Mouse (Mus musculus) kidney, embryonic 16.5 days (tissue): ENCODE data around the gene Slc7a7. TPM values are rescaled to one million over a fixed set of nuclear protein-coding genes. Genes with fewer than 3 reads are reported as not detected.

Source experiments
- ATAC-seq: fragments of 200-750 bp; cut with Nextera tagmentation; 2 replicates; pipeline ENCODE4 v1.8.0; 2017; ENCODE audit warnings: moderate TSS enrichment; ENCODE audit not compliant: low FRiP score, low TSS enrichment
- H3K27ac ChIP-seq: fragments of 300-500 bp; sonication (generic); 2 replicates; pipeline ENCODE4 v1.5.1; 2014; ENCODE audit warnings: low read length
- H3K27me3 ChIP-seq: fragments of 300-500 bp; sonication (generic); 2 replicates; pipeline ENCODE4 v1.6.1; 2014; ENCODE audit warnings: low read length, control low read depth, mixed read lengths; ENCODE audit not compliant: insufficient read depth
- H3K36me3 ChIP-seq: fragments of 300-500 bp; sonication (generic); 2 replicates; pipeline ENCODE4 v1.6.1; 2014; ENCODE audit warnings: low read length, control low read depth, mixed read lengths; ENCODE audit not compliant: insufficient read depth
- H3K4me1 ChIP-seq: fragments of 300-500 bp; sonication (generic); 2 replicates; pipeline ENCODE4 v1.6.1; 2014; ENCODE audit warnings: low read length, control low read depth, mixed read lengths; ENCODE audit not compliant: insufficient read depth
- H3K4me2 ChIP-seq: fragments of 300-500 bp; sonication (generic); replicated peaks from 2 replicates; pipeline ENCODE4 v1.6.1; 2014; ENCODE audit warnings: low read depth, low read length
- H3K4me3 ChIP-seq: fragments of 300-500 bp; sonication (generic); 2 replicates; pipeline ENCODE4 v1.5.1; 2014; ENCODE audit warnings: mild to moderate bottlenecking, low read length
- H3K9ac ChIP-seq: fragments of 300-500 bp; sonication (generic); replicated peaks from 2 replicates; pipeline ENCODE4 v1.6.1; 2014; ENCODE audit warnings: low read length
- H3K9me3 ChIP-seq: fragments of 300-500 bp; sonication (generic); 2 replicates; pipeline ENCODE4 v1.6.1; 2016; ENCODE audit warnings: low read length, control low read depth
- WGBS: fragments of 180-500 bp; shearing (Covaris S2); extraction: QIAGEN DNeasy Blood & Tissue Kit; methylation state at CpG from one replicate; pipeline ENCODE4 v1.1.7; 2014; 5-methylcytosine and 5-hydroxymethylcytosine counted together
- polyA plus RNA-seq: library from polyadenylated mRNA; unstranded; fragments of >200 nt; fragmentation: Nextera tagmentation; extraction: Ambion mirVana; gene quantifications from 2 replicates; pipeline ENCODE4 v1.2.1, GENCODE M21; 2015

Gene Slc7a7
- polyA plus RNA-seq, 1 experiment from 2014 or later: 15.7 TPM

- no peaks in the 10 kb centered on the region for H3K27me3 ChIP-seq
- H3K27ac ChIP-seq: no peak overlapping the region
- ATAC-seq: no peak
- no peaks in the 10 kb centered on the region for H3K36me3 ChIP-seq
- H3K4me3 ChIP-seq: no peak overlapping the region
- H3K4me1 ChIP-seq: peaks cover 56% of the 10 kb centered on the region
- 41% methylated on average over 2 of the region's 2 CpGs for WGBS
- no peak overlapping the region for H3K9ac ChIP-seq
- H3K9me3 ChIP-seq: no peaks in the 10 kb centered on the region
- no peak overlapping the region for H3K4me2 ChIP-seq
Observed at GRCm38 (mm10) chr14:54412629-54413170, 4.9 kb downstream of the Slc7a7 start.

DNA sequence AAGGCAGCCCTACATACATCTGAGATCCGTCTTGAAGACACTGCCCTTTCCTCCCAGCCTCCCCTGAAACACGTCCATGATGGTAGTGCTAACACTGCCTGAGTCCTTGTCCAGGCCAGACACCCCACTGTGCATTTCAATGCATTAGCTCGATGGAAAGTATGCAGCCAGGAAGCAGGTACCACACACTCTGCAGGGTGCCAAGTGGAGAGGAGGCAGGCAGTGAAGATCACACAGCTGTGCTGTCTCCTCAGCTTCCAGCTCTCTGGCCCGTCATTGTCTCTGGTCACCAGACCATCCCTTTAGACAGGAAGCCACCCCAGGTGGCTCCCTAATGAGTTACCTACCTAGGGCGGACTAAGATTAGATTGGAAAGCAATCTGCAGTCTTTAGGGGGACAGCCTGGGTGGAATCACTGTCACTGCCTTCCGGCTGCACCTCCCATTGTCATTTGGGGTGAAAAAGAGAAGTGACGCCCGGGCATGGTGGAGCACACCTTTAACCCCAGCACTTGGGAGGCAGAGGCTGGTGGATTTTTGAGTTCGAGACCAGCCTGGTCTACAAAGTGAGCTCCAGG, 5.5 kb downstream of the Slc7a7 start:
- no peaks in the 10 kb centered on the region for H3K9me3 ChIP-seq
- H3K4me3 ChIP-seq: no peak overlapping the region
- H3K9ac ChIP-seq: no peak overlapping the region
- H3K27me3 ChIP-seq: no peaks in the 10 kb centered on the region
- no peak overlapping the region for H3K27ac ChIP-seq
- H3K4me1 ChIP-seq: peaks cover 53% of the 10 kb centered on the region
- H3K4me2 ChIP-seq: no peak overlapping the region
- no peaks in the 10 kb centered on the region for H3K36me3 ChIP-seq
- 66% methylated on average over 9 of the region's 9 CpGs for WGBS
- ATAC-seq: no peak

DNA sequence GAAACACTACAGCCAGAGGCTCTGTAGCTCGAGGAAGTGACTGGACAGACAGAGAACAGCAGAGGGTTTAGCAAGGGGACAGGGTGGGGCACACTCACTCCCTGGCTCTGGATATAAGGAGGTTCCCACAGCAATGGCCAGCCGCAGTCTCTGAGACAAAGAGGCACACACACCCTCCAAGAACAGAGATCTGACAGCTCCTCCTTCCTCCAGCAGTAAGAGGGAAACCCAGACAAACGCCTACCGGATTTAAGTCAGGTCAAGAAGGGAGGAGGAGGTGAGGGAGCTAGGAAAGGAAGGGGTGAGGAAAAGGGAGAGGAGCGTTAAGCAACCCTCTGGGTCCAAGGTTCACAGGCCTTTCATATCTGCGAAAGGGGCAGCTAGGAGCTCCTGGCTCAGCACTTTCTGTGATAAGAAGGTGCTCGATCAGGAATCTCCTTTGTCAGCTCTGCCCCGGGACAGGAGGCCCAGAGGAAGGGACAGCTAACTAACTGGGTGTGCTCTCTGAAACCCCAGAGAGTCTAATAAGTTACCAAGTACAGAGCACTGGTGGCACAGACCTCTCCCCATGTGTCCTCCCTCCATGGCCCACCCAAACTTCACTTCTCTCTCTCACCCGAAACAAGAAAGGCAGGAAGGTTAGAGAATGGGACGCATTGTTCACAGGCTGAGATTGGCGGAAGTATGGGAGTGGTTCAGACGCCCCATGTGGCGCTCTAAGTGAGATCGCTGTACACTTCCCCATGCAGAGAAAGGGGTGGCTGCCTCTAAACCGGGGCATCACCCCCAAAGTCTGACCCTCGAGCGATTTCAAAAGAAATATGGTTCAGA, 7.4 kb downstream of the Slc7a7 start:
- Histone ChIP-seq H3K9ac (peak overlapping the region; percentile 29), H3K9me3 (no peaks in the 10 kb centered on the region), H3K36me3 (no peaks in the 10 kb centered on the region), H3K27me3 (no peaks in the 10 kb centered on the region), H3K27ac (peak overlapping the region; percentile 71), H3K4me2 (peak overlapping the region; percentile 36), H3K4me3 (peak overlapping the region; percentile 14), H3K4me1 (peaks cover 54% of the 10 kb centered on the region)
- ATAC-seq: peak; percentile 36
- WGBS: 40% methylated on average over 17 of the region's 17 CpGs

DNA sequence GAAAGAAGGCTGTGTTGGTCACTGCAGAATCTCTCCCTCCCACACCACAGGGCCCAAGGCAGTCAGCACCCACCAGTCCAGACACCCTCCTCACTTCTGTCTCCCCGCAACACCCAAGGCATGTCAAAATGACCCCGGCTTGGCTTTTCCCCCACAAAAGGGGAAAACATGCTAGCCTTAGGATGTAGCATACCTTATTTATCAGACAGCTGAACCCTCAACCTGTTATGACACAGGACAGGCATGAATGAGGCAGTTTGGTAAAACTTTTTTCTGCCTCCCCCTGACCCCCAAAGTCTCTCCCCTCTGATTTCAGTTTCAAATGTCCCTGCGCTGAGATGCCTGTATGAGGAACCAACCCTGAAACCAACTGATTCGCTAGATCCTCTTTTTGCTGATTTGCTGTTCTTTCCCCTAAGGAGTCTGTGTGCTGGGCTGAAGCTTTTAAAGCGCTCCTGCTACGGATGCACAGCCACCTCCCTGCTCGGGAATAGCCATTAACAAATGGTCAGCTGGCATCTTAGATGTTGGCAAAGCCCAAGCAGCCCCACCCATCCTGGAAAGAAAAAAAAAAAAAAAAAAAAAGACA, 8.4 kb downstream of the Slc7a7 start:
- Histone ChIP-seq H3K9me3 (no peaks in the 10 kb centered on the region), H3K36me3 (no peaks in the 10 kb centered on the region), H3K4me2 (peak overlapping the region; percentile 36), H3K4me3 (peak overlapping the region; percentile 14), H3K27me3 (no peaks in the 10 kb centered on the region), H3K27ac (peak overlapping the region; percentile 71), H3K9ac (peak overlapping the region; percentile 29; the same call in 1 of the 2 replicates), H3K4me1 (peaks cover 47% of the 10 kb centered on the region)
- ATAC-seq: no peak; the same call in 1 of the 2 replicates
- 64% methylated on average over 7 of the region's 7 CpGs for WGBS

GRCm38 (mm10) chr14:54408336-54409056, 9.1 kb downstream of the Slc7a7 start:
- Histone ChIP-seq H3K36me3 (0 out of 2 replicates have a peak, but pooled peaks cover under 1% of the 10 kb centered on the region), H3K4me3 (peak overlapping the region; percentile 11), H3K27ac (no peak overlapping the region), H3K4me1 (peaks cover 40% of the 10 kb centered on the region), H3K4me2 (peak overlapping the region; percentile 36), H3K27me3 (no peaks in the 10 kb centered on the region), H3K9ac (0 out of 2 replicates have a peak overlapping the region, but pooled peaks have one; percentile 7), H3K9me3 (no peaks in the 10 kb centered on the region)
- whole genome bisulfite sequencing: 54% methylated on average over 25 of the region's 25 CpGs
- ATAC-seq: peak; percentile 36; the same call in 1 of the 2 replicates

DNA sequence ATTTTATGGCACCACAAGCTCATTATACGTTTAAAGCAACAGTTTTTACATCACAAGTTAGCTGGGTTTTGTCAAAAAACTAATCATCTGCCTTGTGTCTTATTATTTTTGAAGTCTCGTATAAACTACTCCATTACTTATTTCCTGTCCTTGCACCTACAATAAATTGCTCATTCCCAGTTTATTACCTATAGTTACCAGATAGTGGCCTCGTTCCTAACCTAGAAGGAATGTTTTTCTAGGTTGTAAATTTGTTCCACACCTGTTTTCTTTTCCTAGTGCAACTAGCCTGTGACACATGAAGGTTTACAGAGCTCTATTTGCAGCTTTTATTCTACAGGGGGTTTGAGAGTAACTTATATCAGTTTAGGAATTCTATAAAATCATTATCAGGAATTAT, 15.9 kb downstream of the Slc7a7 start:
- H3K4me2 ChIP-seq: no peak overlapping the region
- H3K27me3 ChIP-seq: no peaks in the 10 kb centered on the region
- no peak for ATAC-seq
- peaks cover 22% of the 10 kb centered on the region for H3K4me1 ChIP-seq
- H3K9ac ChIP-seq: no peak overlapping the region
- WGBS: 27% methylated on average over 3 of the region's 3 CpGs
- no peak overlapping the region for H3K4me3 ChIP-seq
- no peaks in the 10 kb centered on the region for H3K9me3 ChIP-seq
- 0 out of 2 replicates have a peak, but pooled peaks cover 3% of the 10 kb centered on the region for H3K36me3 ChIP-seq
- no peak overlapping the region for H3K27ac ChIP-seq

DNA sequence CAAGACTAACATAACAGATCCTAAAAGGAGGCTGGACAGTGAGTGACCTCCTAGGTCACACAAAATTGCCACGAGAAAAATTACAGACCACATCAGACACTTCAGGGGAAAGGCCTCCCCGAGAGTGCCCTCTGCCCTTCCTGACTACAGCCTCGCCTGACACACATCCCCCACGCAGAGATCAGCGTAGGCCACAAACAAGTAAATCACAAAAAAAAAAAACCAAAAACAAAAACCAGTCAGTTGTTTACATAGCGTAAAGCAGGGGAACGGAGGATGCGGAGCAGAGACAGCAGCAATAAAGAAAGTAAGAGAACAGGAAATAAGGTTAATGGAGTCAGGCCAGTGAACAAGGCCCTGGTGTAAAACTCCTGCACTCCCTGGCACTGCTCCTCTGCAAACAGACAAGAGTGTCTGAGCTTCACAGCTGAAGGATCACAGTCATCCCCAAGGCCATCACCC, 18.6 kb downstream of the Slc7a7 start:
- Histone ChIP-seq H3K36me3 (0 out of 2 replicates have a peak, but pooled peaks cover 5% of the 10 kb centered on the region), H3K27me3 (no peaks in the 10 kb centered on the region), H3K4me1 (peaks cover 16% of the 10 kb centered on the region), H3K27ac (peak overlapping the region; percentile 71), H3K4me2 (no peak overlapping the region), H3K9ac (no peak overlapping the region), H3K4me3 (no peak overlapping the region), H3K9me3 (no peaks in the 10 kb centered on the region)
- WGBS: 8% methylated on average over 8 of the region's 8 CpGs
- ATAC-seq: peak; percentile 91

DNA sequence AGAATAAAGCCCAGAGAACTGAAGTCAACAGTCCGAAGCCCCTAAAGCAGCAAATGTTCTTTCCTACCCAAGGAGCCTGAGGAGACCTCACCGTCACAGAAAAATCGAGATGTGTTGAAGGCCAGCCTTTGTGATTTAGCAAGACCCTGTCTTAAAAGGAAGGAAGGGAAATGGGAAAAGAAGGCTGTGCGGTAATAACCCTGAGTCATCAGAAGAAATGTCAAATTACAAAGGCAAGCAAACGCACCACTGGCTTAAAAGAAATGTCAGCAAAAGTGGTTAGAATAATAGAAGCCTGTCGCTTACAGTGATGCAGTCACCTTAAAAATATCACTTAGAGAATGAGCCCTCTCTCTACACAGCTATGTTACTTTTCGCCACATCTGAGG, 19.1 kb downstream of the Slc7a7 start:
- H3K9ac ChIP-seq: no peak overlapping the region
- 22% methylated on average over 7 of the region's 7 CpGs for WGBS
- peak overlapping the region; percentile 71 for H3K27ac ChIP-seq
- no peaks in the 10 kb centered on the region for H3K27me3 ChIP-seq
- H3K4me1 ChIP-seq: peaks cover 16% of the 10 kb centered on the region
- 0 out of 2 replicates have a peak, but pooled peaks cover 5% of the 10 kb centered on the region for H3K36me3 ChIP-seq
- H3K4me2 ChIP-seq: no peak overlapping the region
- ATAC-seq: no peak
- no peak overlapping the region for H3K4me3 ChIP-seq
- H3K9me3 ChIP-seq: no peaks in the 10 kb centered on the region

DNA sequence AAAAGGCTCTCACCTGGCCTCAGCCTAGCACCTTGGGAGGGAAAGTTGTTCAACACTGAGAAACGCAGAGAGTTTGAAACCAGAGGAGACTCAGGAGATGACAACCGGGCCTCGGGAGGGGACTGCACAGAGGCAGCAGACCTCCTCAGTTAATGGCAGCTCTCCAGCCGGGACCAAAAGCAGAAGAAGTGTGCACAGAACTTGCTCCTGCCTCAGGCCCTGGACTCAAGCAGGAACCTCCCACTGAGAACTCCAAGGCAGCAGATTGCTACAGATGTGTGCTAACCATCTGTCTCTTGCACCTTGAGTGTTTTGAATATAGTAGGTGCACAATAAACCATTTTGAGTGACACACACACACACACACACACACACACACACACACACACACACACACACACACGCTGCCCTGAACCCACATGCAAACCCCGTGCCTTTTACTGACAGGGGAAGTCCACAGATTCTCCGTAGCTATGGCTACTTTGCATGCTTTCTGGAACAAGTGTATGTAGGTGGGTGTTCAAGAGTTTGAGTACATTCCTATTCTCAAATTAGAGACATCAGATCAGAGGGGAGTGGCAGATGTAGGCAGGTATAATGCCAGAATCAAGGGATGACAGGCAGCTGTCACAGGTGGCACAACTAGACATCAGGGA, 19.6 kb downstream of the Slc7a7 start:
- no peak for ATAC-seq
- H3K27me3 ChIP-seq: no peaks in the 10 kb centered on the region
- H3K27ac ChIP-seq: peak overlapping the region; percentile 71
- H3K4me2 ChIP-seq: no peak overlapping the region
- no peak overlapping the region for H3K9ac ChIP-seq
- no peaks in the 10 kb centered on the region for H3K9me3 ChIP-seq
- H3K4me3 ChIP-seq: no peak overlapping the region
- H3K4me1 ChIP-seq: peaks cover 16% of the 10 kb centered on the region
- 52% methylated on average over 7 of the region's 7 CpGs for WGBS
- 0 out of 2 replicates have a peak, but pooled peaks cover 2% of the 10 kb centered on the region for H3K36me3 ChIP-seq
